Mouse (Mus musculus) brain, embryonic 14.5 days (tissue): ENCODE measurements around the gene Scel.

Experiments used
- CTCF ChIP-seq: fragments of 200-500 bp; IDR thresholded peaks from 2 replicates; pipeline ENCODE4 v1.5.1; 2012; ENCODE audit warnings: inconsistent platforms, mild to moderate bottlenecking, moderate library complexity, borderline replicate concordance; ENCODE audit not compliant: insufficient read depth, insufficient read length; ENCODE audit errors: extremely low read depth
- POLR2A ChIP-seq: fragments of 200-500 bp; IDR thresholded peaks from 2 replicates; pipeline ENCODE4 v1.6.1; 2012; ENCODE audit warnings: mild to moderate bottlenecking, inconsistent platforms, borderline replicate concordance; ENCODE audit not compliant: poor library complexity, insufficient read depth, insufficient read length, severe bottlenecking; ENCODE audit errors: extremely low read depth

DNA sequence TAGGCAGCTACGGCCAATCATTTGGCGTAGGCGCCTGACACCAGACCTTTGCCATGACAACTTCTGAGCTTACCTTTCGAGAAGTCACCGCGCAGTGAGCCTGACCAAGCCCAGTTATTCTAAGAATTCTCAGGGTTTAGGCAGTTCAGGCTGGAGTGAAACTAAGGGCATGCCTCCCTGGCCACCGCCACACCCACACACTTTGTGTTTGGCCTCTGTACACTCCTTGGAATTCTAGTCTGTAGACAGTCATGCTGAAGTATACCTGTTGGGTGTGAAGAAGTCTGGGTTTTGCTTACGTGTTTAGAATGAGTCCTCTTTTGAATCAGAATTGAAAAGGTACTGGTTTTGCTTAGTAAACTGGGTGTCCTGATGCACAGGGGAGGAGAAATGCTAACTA, 3.6 kb upstream of the Scel start:
- no peak for TF ChIP-seq CTCF
- TF ChIP-seq POLR2A, result no peak
